In genomic region chr1:52331442-52331841, GRCm38 (mm10) we compare ENCODE assay signal across 7 mouse cellular contexts.
DNase-seq lines count a peak whose midpoint lies in the region; ATAC-seq and TF ChIP-seq lines count a peak whose summit lies in the region.

No protein-coding gene starts in this region.

- ATAC-seq in midbrain, embryonic 12.5 days (ENCODE audit: low FRiP score, low read depth), result peak; percentile 77; the same call in 1 of the 2 replicates
- no peak for ATAC-seq in midbrain, embryonic 11.5 days (ENCODE audit: low FRiP score)
- no peak for ATAC-seq in liver, postnatal 0 days

- WGBS in midbrain, embryonic 12.5 days, result 54% methylated on average over 4 of the region's 4 CpGs
- 59% methylated on average over 4 of the region's 4 CpGs for WGBS in midbrain, embryonic 11.5 days
- WGBS in liver, postnatal 0 days (ENCODE audit: insufficient replicate concordance), result 35% methylated on average over 4 of the region's 4 CpGs

- H3K9me3 ChIP-seq in midbrain, embryonic 12.5 days, result no peaks in the 10 kb centered on the region
- H3K9me3 ChIP-seq in midbrain, embryonic 11.5 days (ENCODE audit: control insufficient read depth, low read length), result no peaks in the 10 kb centered on the region
- H3K9me3 ChIP-seq in liver, postnatal 0 days (ENCODE audit: low read length), result no peaks in the 10 kb centered on the region

- H3K4me2 ChIP-seq in midbrain, embryonic 12.5 days (replicated peaks), result no peak overlapping the region
- no peak overlapping the region for H3K4me2 ChIP-seq in midbrain, embryonic 11.5 days
- no peak overlapping the region for H3K4me2 ChIP-seq in liver, postnatal 0 days (ENCODE audit: low read depth, low read length)

- no peaks in the 10 kb centered on the region for H3K4me1 ChIP-seq in midbrain, embryonic 12.5 days
- no peaks in the 10 kb centered on the region for H3K4me1 ChIP-seq in midbrain, embryonic 11.5 days (ENCODE audit: control insufficient read depth, insufficient read depth, low read length)
- no peaks in the 10 kb centered on the region for H3K4me1 ChIP-seq in liver, postnatal 0 days (ENCODE audit: insufficient read depth)

- no peak for TF ChIP-seq EP300 in liver, postnatal 0 days (IDR thresholded peaks at IDR 0.05; ENCODE audit: low read depth)

- no peak overlapping the region for H3K27ac ChIP-seq in midbrain, embryonic 12.5 days (replicated peaks)
- H3K27ac ChIP-seq in midbrain, embryonic 11.5 days (ENCODE audit: low read depth, low read length), result no peak overlapping the region
- no peak overlapping the region for H3K27ac ChIP-seq in liver, postnatal 0 days (ENCODE audit: low read depth)

- H3K4me3 ChIP-seq in midbrain, embryonic 12.5 days, result no peak overlapping the region
- H3K4me3 ChIP-seq in midbrain, embryonic 11.5 days (ENCODE audit: low read depth, low read length), result no peak overlapping the region
- no peak overlapping the region for H3K4me3 ChIP-seq in liver, postnatal 0 days (ENCODE audit: low read depth, low read length)

- no peaks in the 10 kb centered on the region for H3K36me3 ChIP-seq in midbrain, embryonic 12.5 days
- no peaks in the 10 kb centered on the region for H3K36me3 ChIP-seq in midbrain, embryonic 11.5 days (ENCODE audit: control insufficient read depth, insufficient read depth, low read length)
- no peaks in the 10 kb centered on the region for H3K36me3 ChIP-seq in liver, postnatal 0 days (replicated peaks; ENCODE audit: insufficient read depth, low read length)

- DNase-seq in midbrain, embryonic 11.5 days (ENCODE audit: low spot score, missing footprints), result no peak
- DNase-seq in adrenal gland, postnatal 25 days, result peak; percentile 70
- peak; percentile 26 to 33 for DNase-seq in frontal cortex, postnatal 10 days (ENCODE audit: low spot score in 2 of 2)
- peak; percentile 17 for DNase-seq in liver, postnatal 0 days
- no peak for DNase-seq in embryo, embryonic 11 days
- DNase-seq in testis, postnatal 14 days (ENCODE audit: low spot score), result no peak

- TF ChIP-seq CTCF in liver, postnatal 0 days (IDR thresholded peaks at IDR 0.05; ENCODE audit: low read depth), result no peak

- H3K27me3 ChIP-seq in midbrain, embryonic 12.5 days, result no peaks in the 10 kb centered on the region
- no peaks in the 10 kb centered on the region for H3K27me3 ChIP-seq in midbrain, embryonic 11.5 days (ENCODE audit: control insufficient read depth, insufficient read depth, low read length)
- H3K27me3 ChIP-seq in liver, postnatal 0 days (ENCODE audit: insufficient read depth, low read length), result no peaks in the 10 kb centered on the region

- no peak overlapping the region for H3K9ac ChIP-seq in midbrain, embryonic 12.5 days (replicated peaks)
- no peak overlapping the region for H3K9ac ChIP-seq in midbrain, embryonic 11.5 days (ENCODE audit: low read length)
- no peak overlapping the region for H3K9ac ChIP-seq in liver, postnatal 0 days (replicated peaks)

Comparison
In these comparisons a context has a peak if more than half of its experiments do, and no peak if none do; other contexts are left out.
1. DNase-seq: peak in adrenal gland, postnatal 25 days (single experiment), frontal cortex, postnatal 10 days (2 of 2) and liver, postnatal 0 days (single experiment); none in midbrain, embryonic 11.5 days (single experiment), embryo, embryonic 11 days (single experiment) and testis, postnatal 14 days (single experiment).